Comparison of ENCODE assay signal across 24 mouse cellular contexts in the genomic region with DNA sequence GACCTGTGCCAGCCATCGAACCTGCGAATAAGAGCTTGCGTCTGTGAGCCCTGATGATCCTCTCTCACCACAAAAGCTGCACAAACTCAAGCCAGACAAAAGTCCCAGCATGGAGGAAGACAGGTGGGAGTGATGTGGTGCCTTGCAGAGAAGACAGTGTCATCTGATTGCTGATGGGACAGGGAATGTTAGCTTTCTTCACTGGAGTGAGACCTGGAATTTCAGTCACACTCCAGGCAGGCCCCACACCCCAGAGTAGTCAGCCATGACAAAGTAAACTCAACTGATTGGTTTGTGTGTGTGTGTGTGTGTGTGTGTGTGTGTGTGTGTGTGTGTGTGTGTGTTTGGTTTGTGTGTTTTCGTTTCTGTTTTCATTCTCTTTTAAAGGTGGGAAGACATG. TPM values are rescaled to one million over a fixed set of nuclear protein-coding genes. Genes with fewer than 3 reads are reported as not detected.
DNase-seq lines count a peak whose midpoint lies in the region; ATAC-seq lines count a peak whose summit lies in the region.
"Had no signal": no experiment of that assay in that cellular context is flagged by ENCODE, and none has a peak within 500 bp of the region (broad histone marks: within the 10 kb centered on the region; RNA-seq: fewer than 3 reads in every experiment).

No protein-coding gene starts in this region.

- H3K4me2 ChIP-seq in kidney, embryonic 14.5 days (replicated peaks; ENCODE audit: low read depth, low read length): no peak overlapping the region
- no peak overlapping the region for H3K4me2 ChIP-seq in kidney, embryonic 16.5 days (replicated peaks; ENCODE audit: low read depth, low read length)
- H3K4me2 ChIP-seq: embryonic facial prominence, embryonic 12.5 days; forebrain, embryonic 13.5 days; forebrain, embryonic 15.5 days had no signal

- H3K9ac ChIP-seq in kidney, embryonic 14.5 days (ENCODE audit: low read depth, low read length): no peak overlapping the region
- no peak overlapping the region for H3K9ac ChIP-seq in kidney, embryonic 16.5 days (replicated peaks; ENCODE audit: low read length)
- H3K9ac ChIP-seq: embryonic facial prominence, embryonic 12.5 days; forebrain, embryonic 13.5 days; forebrain, embryonic 15.5 days had no signal

- H3K4me1 ChIP-seq in kidney, embryonic 14.5 days (ENCODE audit: control insufficient read depth, insufficient read depth, low read length): no peaks in the 10 kb centered on the region
- 0 out of 2 replicates have a peak, but pooled peaks cover 6% of the 10 kb centered on the region for H3K4me1 ChIP-seq in kidney, embryonic 16.5 days (ENCODE audit: insufficient read depth, low read length)
- H3K4me1 ChIP-seq: embryonic facial prominence, embryonic 10.5 days; embryonic facial prominence, embryonic 12.5 days; forebrain, embryonic 13.5 days; forebrain, embryonic 15.5 days had no signal

- H3K27me3 ChIP-seq in kidney, embryonic 14.5 days (ENCODE audit: control insufficient read depth, insufficient read depth, low read length): no peaks in the 10 kb centered on the region
- H3K27me3 ChIP-seq in kidney, embryonic 16.5 days (ENCODE audit: insufficient read depth, low read length): no peaks in the 10 kb centered on the region
- H3K27me3 ChIP-seq: CH12.LX; embryonic facial prominence, embryonic 12.5 days; forebrain, embryonic 13.5 days; forebrain, embryonic 15.5 days; Patski had no signal

- H3K27ac ChIP-seq in kidney, embryonic 14.5 days (ENCODE audit: low read depth, low read length): no peak overlapping the region
- no peak overlapping the region for H3K27ac ChIP-seq in kidney, embryonic 16.5 days (ENCODE audit: low read length)
- H3K27ac ChIP-seq: embryonic facial prominence, embryonic 10.5 days; embryonic facial prominence, embryonic 12.5 days; forebrain, embryonic 13.5 days; forebrain, embryonic 15.5 days had no signal

- no peak for DNase-seq in kidney, adult 8-10 months
- DNase-seq in kidney, adult 9 months: no peak
- DNase-seq in kidney, postnatal 4 days: peak; percentile 19 to 41
- no peak for DNase-seq in kidney, postnatal 36 days
- DNase-seq: adrenal gland, adult 8-10 months; adrenal gland, postnatal 14 days; adrenal gland, postnatal 36 days; B cell, adult 2 months; cerebellum, adult 11-12 months; cerebellum, adult 2 months; cerebellum, adult 9-10 months; cerebellum, postnatal 10 days; cerebellum, postnatal 25 days had no signal

- no peaks in the 10 kb centered on the region for H3K9me3 ChIP-seq in kidney, embryonic 14.5 days (ENCODE audit: control insufficient read depth, low read length)
- H3K9me3 ChIP-seq in kidney, embryonic 16.5 days (ENCODE audit: low read length): no peaks in the 10 kb centered on the region
- H3K9me3 ChIP-seq: embryonic facial prominence, embryonic 10.5 days; embryonic facial prominence, embryonic 12.5 days; forebrain, embryonic 13.5 days; forebrain, embryonic 15.5 days; G1E had no signal

- 59% methylated on average over 4 of the region's 4 CpGs for WGBS in kidney, embryonic 14.5 days
- 56% methylated on average over 4 of the region's 4 CpGs for WGBS in kidney, embryonic 16.5 days

- peak; percentile 89; the same call in 1 of the 2 replicates for ATAC-seq in kidney, embryonic 14.5 days (ENCODE audit: low FRiP score, low TSS enrichment)
- ATAC-seq in kidney, embryonic 16.5 days (ENCODE audit: low FRiP score, low TSS enrichment): peak; percentile 89; the same call in 1 of the 2 replicates
- ATAC-seq: activated CD4-positive, CD25-positive, alpha-beta regulatory T cell, adult 4 months; CD4-positive, CD25-positive, alpha-beta regulatory T cell, adult 4 months; forebrain, embryonic 13.5 days; forebrain, embryonic 15.5 days; Patski had no signal

- H3K4me3 ChIP-seq in kidney, embryonic 14.5 days (ENCODE audit: low read length): no peak overlapping the region
- H3K4me3 ChIP-seq in kidney, embryonic 16.5 days (ENCODE audit: low read length): no peak overlapping the region
- H3K4me3 ChIP-seq: embryonic facial prominence, embryonic 10.5 days; embryonic facial prominence, embryonic 12.5 days; forebrain, embryonic 13.5 days; forebrain, embryonic 15.5 days had no signal

- no peaks in the 10 kb centered on the region for H3K36me3 ChIP-seq in kidney, embryonic 14.5 days (ENCODE audit: control insufficient read depth, insufficient read depth, low read length)
- H3K36me3 ChIP-seq in kidney, embryonic 16.5 days (ENCODE audit: insufficient read depth, low read length): no peaks in the 10 kb centered on the region
- H3K36me3 ChIP-seq: embryonic facial prominence, embryonic 10.5 days; embryonic facial prominence, embryonic 12.5 days; forebrain, embryonic 15.5 days; G1E had no signal

RNA-seq across cellular contexts. Expression of a gene that starts 57.0 kb away (rescaled TPM):
- polyA plus RNA-seq in kidney, embryonic 14.5 days (2014; fragmentation: Nextera tagmentation; extraction: Ambion mirVana): 0.81 and 1.5 TPM in 2 replicates
- polyA plus RNA-seq in kidney, embryonic 16.5 days (2015; fragmentation: Nextera tagmentation; extraction: Ambion mirVana): 1.4 and 2.0 TPM in 2 replicates
- polyA plus RNA-seq: activated CD4-positive, CD25-positive, alpha-beta regulatory T cell, adult 4 months; CD4-positive, CD25-positive, alpha-beta regulatory T cell, adult 4 months; G1E had no signal

Comparison
In these comparisons a context has a peak if more than half of its experiments do, and no peak if none do; other contexts are left out.
1. DNase-seq: peak in kidney, postnatal 4 days (2 of 2); none in kidney, adult 8-10 months (0 of 2), kidney, adult 9 months (single experiment) and kidney, postnatal 36 days (0 of 2).